Mouse (Mus musculus): ENCODE measurements around the gene Tcf20. TPM values are rescaled to one million over a fixed set of nuclear protein-coding genes. Genes with fewer than 3 reads are reported as not detected.

Tcf20 gene
- polyA plus RNA-seq, 2 experiments: 14.6 to 28.9 TPM

DNA sequence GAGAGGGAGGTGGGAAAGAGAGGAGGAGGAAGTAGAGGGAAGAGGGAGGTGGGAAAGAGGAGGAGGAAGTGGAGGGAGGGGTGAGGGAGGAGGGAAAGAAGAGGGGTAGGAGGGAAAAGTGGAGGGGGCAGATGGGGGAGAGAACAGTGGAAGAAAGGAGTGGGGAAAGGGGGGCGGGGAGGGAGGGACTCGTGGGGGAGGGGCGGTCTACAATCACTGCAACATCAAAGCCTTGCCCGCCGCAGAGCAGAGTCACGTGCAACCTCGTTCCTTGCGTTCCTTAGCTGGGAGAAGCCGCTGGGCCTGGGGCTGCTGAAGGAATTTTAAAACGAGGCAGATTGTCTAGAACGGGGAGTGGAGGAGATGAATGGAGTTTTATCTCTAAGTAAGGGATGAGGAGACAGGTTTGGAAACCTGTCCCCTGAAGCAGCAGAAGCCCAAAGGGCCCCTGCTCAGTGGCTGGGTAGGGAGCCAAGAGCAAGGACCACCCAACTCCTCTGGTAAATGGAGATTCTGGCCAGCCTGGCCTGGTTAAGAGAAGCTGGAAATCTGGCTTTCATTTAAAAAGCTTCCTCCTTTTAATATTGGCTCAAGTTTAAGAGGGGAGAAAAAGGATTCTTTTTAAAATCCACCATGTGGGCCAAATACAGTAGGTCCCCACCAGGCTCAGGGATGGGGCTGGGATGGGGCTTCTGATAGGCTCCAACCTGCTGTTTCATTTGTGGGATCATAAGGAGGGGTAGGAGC lies 62.8 kb downstream of the Tcf20 start:
- Histone ChIP-seq H3K9me3 (ENCODE audit: control insufficient read depth, low read length) (no peaks in the 10 kb centered on the region), H3K4me2 (replicated peaks; ENCODE audit: low read depth, low read length, severe bottlenecking) (peak overlapping the region; percentile 13), H3K36me3 (ENCODE audit: control insufficient read depth, insufficient read depth, low read length) (no peaks in the 10 kb centered on the region), H3K27me3 (ENCODE audit: control insufficient read depth, insufficient read depth, low read length) (peaks cover 5% of the 10 kb centered on the region; the same call in 1 of the 2 replicates), H3K4me1 (ENCODE audit: control insufficient read depth, insufficient read depth, low read length) (peaks cover 91% of the 10 kb centered on the region), H3K9ac (ENCODE audit: low read depth, low read length, severe bottlenecking) (no peak overlapping the region), H3K4me3 (replicated peaks; ENCODE audit: low read length) (no peak overlapping the region), H3K27ac (replicated peaks; ENCODE audit: low read depth, low read length) (peak overlapping the region; percentile 55)
- peak; percentile 86 for DNase-seq (ENCODE audit: low spot score)
- WGBS: 2% methylated on average over 10 of the region's 11 CpGs
- no peak for TF ChIP-seq POLR2A (IDR thresholded peaks at IDR 0.05; ENCODE audit: borderline replicate concordance, extremely low read depth, insufficient read depth, insufficient read length)
- peak; percentile 47 for ATAC-seq (ENCODE audit: low FRiP score, low read depth)

DNA sequence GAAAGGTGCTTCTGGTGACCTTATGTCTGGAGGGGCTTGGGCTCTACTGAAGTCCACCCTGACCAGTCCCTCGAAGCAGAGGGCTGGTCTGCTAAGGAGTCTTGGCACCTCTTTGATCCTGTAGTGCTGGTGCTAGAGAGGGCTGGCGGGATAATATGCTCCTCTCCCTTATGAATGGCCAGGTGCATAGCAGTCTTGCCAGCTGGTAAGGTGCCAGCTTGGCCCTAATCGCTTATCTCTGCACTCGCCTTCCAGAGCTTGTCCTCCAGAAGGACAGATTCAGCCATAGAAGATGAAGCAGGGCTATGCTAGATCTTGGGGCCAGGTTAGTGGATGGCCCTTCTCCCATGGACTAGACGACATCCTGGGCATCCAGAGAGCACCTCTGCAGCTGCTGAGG lies 64.1 kb downstream of the Tcf20 start:
- WGBS: 54% methylated on average over 5 of the region's 5 CpGs
- no peak overlapping the region for H3K27ac ChIP-seq (replicated peaks; ENCODE audit: low read depth, low read length)

DNA sequence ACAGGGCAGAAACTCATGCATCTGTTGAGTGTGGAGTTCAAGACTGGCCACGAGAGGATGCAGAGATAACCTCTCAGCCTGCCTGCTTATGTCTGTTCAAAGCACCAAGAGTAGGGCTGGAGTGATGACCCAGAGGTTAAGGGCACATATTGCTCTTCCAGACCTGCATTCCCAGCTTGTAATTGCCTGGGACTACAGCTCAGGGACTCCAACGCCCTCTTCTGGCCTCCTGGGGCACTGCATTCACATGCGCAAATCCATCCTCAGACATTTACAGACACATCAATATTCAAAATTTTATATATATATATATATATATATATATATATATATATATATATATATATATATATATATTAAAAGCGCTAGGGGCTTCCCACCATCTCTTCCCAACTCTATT lies 64.9 kb downstream of the Tcf20 start:
- Histone ChIP-seq H3K27ac (replicated peaks; ENCODE audit: low read depth, low read length) (0 out of 2 replicates have a peak overlapping the region, but pooled peaks have one; percentile 1), H3K4me3 (replicated peaks; ENCODE audit: low read length) (no peak overlapping the region), H3K9ac (ENCODE audit: low read depth, low read length, severe bottlenecking) (no peak overlapping the region), H3K27me3 (ENCODE audit: control insufficient read depth, insufficient read depth, low read length) (no peaks in the 10 kb centered on the region), H3K36me3 (ENCODE audit: control insufficient read depth, insufficient read depth, low read length) (no peaks in the 10 kb centered on the region), H3K4me2 (replicated peaks; ENCODE audit: low read depth, low read length, severe bottlenecking) (no peak overlapping the region), H3K4me1 (ENCODE audit: control insufficient read depth, insufficient read depth, low read length) (peaks cover 78% of the 10 kb centered on the region), H3K9me3 (ENCODE audit: control insufficient read depth, low read length) (no peaks in the 10 kb centered on the region)
- ATAC-seq (ENCODE audit: low FRiP score, low read depth): no peak
- no peak for DNase-seq (ENCODE audit: low spot score)
- no peak for TF ChIP-seq POLR2A (IDR thresholded peaks at IDR 0.05; ENCODE audit: borderline replicate concordance, extremely low read depth, insufficient read depth, insufficient read length)
- 56% methylated on average over 4 of the region's 4 CpGs for WGBS

More for the DNA sequence above, 64.1 kb downstream of the Tcf20 start:
- no peak overlapping the region for H3K4me2 ChIP-seq (replicated peaks; ENCODE audit: low read depth, low read length, severe bottlenecking)
- ATAC-seq (ENCODE audit: low FRiP score, low read depth) (no peak), DNase-seq (ENCODE audit: low spot score) (no peak)
- H3K27me3 ChIP-seq (ENCODE audit: control insufficient read depth, insufficient read depth, low read length): peaks cover 2% of the 10 kb centered on the region; the same call in 1 of the 2 replicates
- H3K9ac ChIP-seq (ENCODE audit: low read depth, low read length, severe bottlenecking): no peak overlapping the region
- H3K9me3 ChIP-seq (ENCODE audit: control insufficient read depth, low read length): no peaks in the 10 kb centered on the region
- no peak overlapping the region for H3K4me3 ChIP-seq (replicated peaks; ENCODE audit: low read length)
- H3K36me3 ChIP-seq (ENCODE audit: control insufficient read depth, insufficient read depth, low read length): no peaks in the 10 kb centered on the region
- H3K4me1 ChIP-seq (ENCODE audit: control insufficient read depth, insufficient read depth, low read length): peaks cover 80% of the 10 kb centered on the region
- no peak for TF ChIP-seq POLR2A (IDR thresholded peaks at IDR 0.05; ENCODE audit: borderline replicate concordance, extremely low read depth, insufficient read depth, insufficient read length)

GRCm38 (mm10) chr15:82922052-82922451 lies 65.6 kb downstream of the Tcf20 start:
- H3K9ac ChIP-seq (ENCODE audit: low read depth, low read length, severe bottlenecking): no peak overlapping the region; the same call in 1 of the 2 replicates
- no peak overlapping the region for H3K4me3 ChIP-seq (replicated peaks; ENCODE audit: low read length)
- no peaks in the 10 kb centered on the region for H3K36me3 ChIP-seq (ENCODE audit: control insufficient read depth, insufficient read depth, low read length)
- H3K9me3 ChIP-seq (ENCODE audit: control insufficient read depth, low read length): no peaks in the 10 kb centered on the region
- peak overlapping the region; percentile 37 for H3K4me2 ChIP-seq (replicated peaks; ENCODE audit: low read depth, low read length, severe bottlenecking)
- H3K27ac ChIP-seq (replicated peaks; ENCODE audit: low read depth, low read length): no peak overlapping the region
- H3K4me1 ChIP-seq (ENCODE audit: control insufficient read depth, insufficient read depth, low read length): peaks cover 78% of the 10 kb centered on the region
- 0 out of 2 replicates have a peak, but pooled peaks have one; percentile 34 for ATAC-seq (ENCODE audit: low FRiP score, low read depth)
- 4% methylated on average over 12 of the region's 12 CpGs for WGBS
- DNase-seq (ENCODE audit: low spot score): peak; percentile 82
- no peaks in the 10 kb centered on the region for H3K27me3 ChIP-seq (ENCODE audit: control insufficient read depth, insufficient read depth, low read length)
- TF ChIP-seq POLR2A (IDR thresholded peaks at IDR 0.05; ENCODE audit: borderline replicate concordance, extremely low read depth, insufficient read depth, insufficient read length): no peak

- 53% methylated on average over 1 of the region's 1 CpGs for WGBS
- peaks cover 78% of the 10 kb centered on the region for H3K4me1 ChIP-seq (ENCODE audit: control insufficient read depth, insufficient read depth, low read length)
- no peak overlapping the region for H3K4me3 ChIP-seq (replicated peaks; ENCODE audit: low read length)
- H3K27ac ChIP-seq (replicated peaks; ENCODE audit: low read depth, low read length): no peak overlapping the region
- peak overlapping the region; percentile 37; the same call in 1 of the 2 replicates for H3K4me2 ChIP-seq (replicated peaks; ENCODE audit: low read depth, low read length, severe bottlenecking)
- ATAC-seq (ENCODE audit: low FRiP score, low read depth): no peak
- no peaks in the 10 kb centered on the region for H3K9me3 ChIP-seq (ENCODE audit: control insufficient read depth, low read length)
- no peak for DNase-seq (ENCODE audit: low spot score)
- no peak for TF ChIP-seq POLR2A (IDR thresholded peaks at IDR 0.05; ENCODE audit: borderline replicate concordance, extremely low read depth, insufficient read depth, insufficient read length)
- no peaks in the 10 kb centered on the region for H3K36me3 ChIP-seq (ENCODE audit: control insufficient read depth, insufficient read depth, low read length)
- H3K9ac ChIP-seq (ENCODE audit: low read depth, low read length, severe bottlenecking): no peak overlapping the region; the same call in 1 of the 2 replicates
- H3K27me3 ChIP-seq (ENCODE audit: control insufficient read depth, insufficient read depth, low read length): no peaks in the 10 kb centered on the region
These were observed 66.1 kb downstream of the Tcf20 start for GRCm38 (mm10) chr15:82921559-82921958.

All from limb, embryonic 14.5 days (tissue).